ENCODE assay signal across 19 mouse cellular contexts in the genomic region with DNA sequence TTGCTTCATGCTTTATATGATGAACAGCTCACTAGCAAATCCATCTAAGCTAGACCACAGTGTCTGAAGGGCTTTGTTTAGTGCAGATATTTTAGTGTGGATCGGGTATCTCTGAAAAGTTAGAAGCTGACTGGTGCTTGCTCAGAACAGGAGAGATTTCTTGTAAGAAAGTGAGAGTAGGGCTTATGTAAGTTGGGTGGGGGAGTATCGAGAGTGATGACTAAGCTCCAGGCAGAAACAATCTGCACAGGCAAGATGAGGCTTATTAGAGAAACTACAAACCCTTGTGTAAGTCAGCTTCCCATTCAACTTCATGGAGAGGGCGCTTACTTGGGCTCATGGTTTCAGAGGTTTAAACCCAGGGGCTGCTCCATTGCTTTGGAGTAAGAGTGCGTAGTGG.
DNase-seq lines count a peak whose midpoint lies in the region.
"Had no signal": no experiment of that assay in that cellular context is flagged by ENCODE, and none has a peak within 500 bp of the region (broad histone marks: within the 10 kb centered on the region; RNA-seq: fewer than 3 reads in every experiment).

No protein-coding gene starts in this region.

- peak; percentile 13 to 59 for DNase-seq in layer of hippocampus, adult 18-20 months (ENCODE audit: low spot score in 2 of 2)
- no peak for DNase-seq in layer of hippocampus, postnatal 25 days (ENCODE audit: extremely low spot score in 1 of 2, low spot score in 1 of 2)
- peak; percentile 67 for DNase-seq in right cerebral cortex, adult 18-20 months
- DNase-seq in right cerebral cortex, postnatal 10 days (ENCODE audit: low spot score in 2 of 2): no peak
- peak; percentile 43 to 51 for DNase-seq in left cerebral cortex, adult 9 months (ENCODE audit: low spot score in 2 of 2)
- peak; percentile 62 for DNase-seq in telencephalon, adult 2 months (ENCODE audit: low read depth, low spot score)
- DNase-seq in adrenal gland, adult (ENCODE audit: inconsistent age in 2 of 2, low spot score in 1 of 2): no peak
- DNase-seq: adrenal gland, postnatal 10 days; cerebellum, adult 2 months; cerebellum, postnatal 25 days; embryo, embryonic 11 days; gastrocnemius, postnatal 14 days; heart, postnatal 10 days; kidney, postnatal 25 days; liver, embryonic 13.5 days; lung, adult 2 months; lung, postnatal 14 days; spleen, adult 18-20 months; thymus, postnatal 14 days had no signal

Comparison
In these comparisons a context has a peak if more than half of its experiments do, and no peak if none do; other contexts are left out.
1. DNase-seq: peak in layer of hippocampus, adult 18-20 months (2 of 2), right cerebral cortex, adult 18-20 months (single experiment), left cerebral cortex, adult 9 months (2 of 2) and telencephalon, adult 2 months (single experiment); none in layer of hippocampus, postnatal 25 days (0 of 2), right cerebral cortex, postnatal 10 days (0 of 2) and adrenal gland, adult (0 of 2).